Comparison of ENCODE assay signal across 8 mouse cellular contexts in genomic region chr2:165849129-165849528, GRCm38 (mm10). TPM values are rescaled to one million over a fixed set of nuclear protein-coding genes. Genes with fewer than 3 reads are reported as not detected.
DNase-seq lines count a peak whose midpoint lies in the region; ATAC-seq lines count a peak whose summit lies in the region.

No protein-coding gene starts in this region.

- 62% methylated on average over 5 of the region's 5 CpGs for WGBS in hindbrain, embryonic 11.5 days
- WGBS in midbrain, embryonic 14.5 days = 24% methylated on average over 5 of the region's 5 CpGs

- DNase-seq in cerebellum, adult 9-11 months = peak; percentile 77
- no peak for DNase-seq in cerebellum, adult 8-10 months
- DNase-seq in adrenal gland, adult 2 months = peak; percentile 87
- peak; percentile 71 for DNase-seq in gastrocnemius, adult 18-20 months (ENCODE audit: low spot score)
- no peak for DNase-seq in hindbrain, embryonic 11.5 days (ENCODE audit: low spot score)
- DNase-seq in layer of hippocampus, postnatal 10 days (ENCODE audit: low spot score in 2 of 2) = peak; percentile 55 to 72
- DNase-seq in midbrain, embryonic 14.5 days = peak; percentile 80
- no peak for DNase-seq in urinary bladder, adult 18-20 months (ENCODE audit: low spot score in 2 of 2)

- peak overlapping the region; percentile 2; the same call in 1 of the 2 replicates for H3K27ac ChIP-seq in hindbrain, embryonic 11.5 days (ENCODE audit: low read depth, low read length)
- H3K27ac ChIP-seq in midbrain, embryonic 14.5 days (replicated peaks; ENCODE audit: low read depth, low read length) = peak overlapping the region; percentile 66

- H3K4me2 ChIP-seq in hindbrain, embryonic 11.5 days (replicated peaks; ENCODE audit: low read depth, low read length) = no peak overlapping the region
- H3K4me2 ChIP-seq in midbrain, embryonic 14.5 days (ENCODE audit: low read length) = no peak overlapping the region

- no peaks in the 10 kb centered on the region; the same call in 1 of the 2 replicates for H3K4me1 ChIP-seq in hindbrain, embryonic 11.5 days (replicated peaks; ENCODE audit: control insufficient read depth, insufficient read depth, low read length)
- H3K4me1 ChIP-seq in midbrain, embryonic 14.5 days (ENCODE audit: control insufficient read depth, insufficient read depth, low read length) = peaks cover 21% of the 10 kb centered on the region

- H3K9ac ChIP-seq in hindbrain, embryonic 11.5 days (ENCODE audit: low read depth, low read length) = no peak overlapping the region
- H3K9ac ChIP-seq in midbrain, embryonic 14.5 days (replicated peaks; ENCODE audit: low read length) = 0 out of 2 replicates have a peak overlapping the region, but pooled peaks have one; percentile 1

- H3K9me3 ChIP-seq in hindbrain, embryonic 11.5 days (ENCODE audit: control insufficient read depth, low read length) = no peaks in the 10 kb centered on the region
- no peaks in the 10 kb centered on the region for H3K9me3 ChIP-seq in midbrain, embryonic 14.5 days (ENCODE audit: control insufficient read depth, low read length)

- no peaks in the 10 kb centered on the region for H3K27me3 ChIP-seq in hindbrain, embryonic 11.5 days (ENCODE audit: control insufficient read depth, insufficient read depth, low read length)
- H3K27me3 ChIP-seq in midbrain, embryonic 14.5 days (ENCODE audit: control insufficient read depth, insufficient read depth, low read length) = no peaks in the 10 kb centered on the region

- no peak overlapping the region for H3K4me3 ChIP-seq in hindbrain, embryonic 11.5 days (ENCODE audit: low read depth, low read length)
- no peak overlapping the region for H3K4me3 ChIP-seq in midbrain, embryonic 14.5 days (replicated peaks; ENCODE audit: low read depth, low read length)

- H3K36me3 ChIP-seq in hindbrain, embryonic 11.5 days (ENCODE audit: control insufficient read depth, insufficient read depth, low read length) = no peaks in the 10 kb centered on the region; the same call in 1 of the 2 replicates
- peaks cover 65% of the 10 kb centered on the region for H3K36me3 ChIP-seq in midbrain, embryonic 14.5 days (ENCODE audit: control insufficient read depth, insufficient read depth, low read length)

- no peak for ATAC-seq in hindbrain, embryonic 11.5 days (ENCODE audit: low FRiP score)
- peak; percentile 63; the same call in 1 of the 2 replicates for ATAC-seq in midbrain, embryonic 14.5 days (ENCODE audit: low FRiP score, low TSS enrichment)

RNA-seq across cellular contexts. Expression of gene Zmynd8, which starts 49.7 kb away (rescaled TPM):
- total RNA-seq in adrenal gland, adult 2 months (2021) = 10 to 100 TPM; 53.9 to 56.5 TPM
- 21.3 and 22.2 TPM in 2 replicates for polyA plus RNA-seq in adrenal gland, adult 2 months (2012; rRNA removed)
- 10 to 100 TPM; 16.4 to 17.2 TPM for total RNA-seq in gastrocnemius, adult 18-20 months (2021)
- 41.9 and 52.9 TPM in 2 replicates for polyA plus RNA-seq in hindbrain, embryonic 11.5 days (2014; fragmentation: Nextera tagmentation; extraction: Ambion mirVana)
- total RNA-seq in layer of hippocampus, postnatal 10 days (2021) = 100 to 1,000 TPM; 112 to 116 TPM
- 64.4 and 67.8 TPM in 2 replicates for polyA plus RNA-seq in midbrain, embryonic 14.5 days (2014; fragmentation: Nextera tagmentation; extraction: Ambion mirVana)

Comparison
In these comparisons a context has a peak if more than half of its experiments do, and no peak if none do; other contexts are left out.
1. DNase-seq: peak in cerebellum, adult 9-11 months (single experiment), adrenal gland, adult 2 months (single experiment), gastrocnemius, adult 18-20 months (single experiment), layer of hippocampus, postnatal 10 days (2 of 2) and midbrain, embryonic 14.5 days (single experiment); none in cerebellum, adult 8-10 months (single experiment), hindbrain, embryonic 11.5 days (single experiment) and urinary bladder, adult 18-20 months (0 of 2).